Mouse (Mus musculus) neural tube, embryonic 15.5 days (tissue): Measurements from ENCODE around the gene Ctsg. TPM values are rescaled to one million over a fixed set of nuclear protein-coding genes. Genes with fewer than 3 reads are reported as not detected.
"Not testable (repeated sequence)": the region's sequence is repeated elsewhere in the genome, so short reads cannot be mapped to it uniquely, and the experiment has no call there.

Experiments
- ATAC-seq: fragments of 200-750 bp; cut with Nextera tagmentation; 2 replicates; pipeline ENCODE4 v1.8.0; 2017; ENCODE audit warnings: mild to moderate bottlenecking, moderate TSS enrichment, moderate library complexity; ENCODE audit not compliant: low FRiP score
- H3K27ac ChIP-seq: fragments of 300-500 bp; sonication (generic); replicated peaks from 2 replicates; pipeline ENCODE4 v1.5.1; 2015; ENCODE audit warnings: mild to moderate bottlenecking, inconsistent platforms
- H3K27me3 ChIP-seq: fragments of 300-500 bp; sonication (generic); replicated peaks from 2 replicates; pipeline ENCODE4 v1.6.1; 2015; ENCODE audit warnings: inconsistent platforms
- H3K36me3 ChIP-seq: fragments of 300-500 bp; sonication (generic); 2 replicates; pipeline ENCODE4 v1.6.1; 2015; ENCODE audit warnings: inconsistent platforms
- H3K4me1 ChIP-seq: fragments of 300-500 bp; sonication (generic); 2 replicates; pipeline ENCODE4 v1.6.1; 2015; ENCODE audit warnings: inconsistent platforms
- H3K4me2 ChIP-seq: fragments of 300-500 bp; sonication (generic); 2 replicates; pipeline ENCODE4 v1.6.1; 2015; ENCODE audit warnings: inconsistent platforms, mild to moderate bottlenecking, moderate library complexity
- H3K4me3 ChIP-seq: fragments of 300-500 bp; sonication (generic); replicated peaks from 2 replicates; pipeline ENCODE4 v1.5.1; 2015; ENCODE audit warnings: mild to moderate bottlenecking, inconsistent platforms
- H3K9ac ChIP-seq: fragments of 300-500 bp; sonication (generic); replicated peaks from 2 replicates; pipeline ENCODE4 v1.6.1; 2015; ENCODE audit warnings: mild to moderate bottlenecking, inconsistent platforms
- H3K9me3 ChIP-seq: fragments of 300-500 bp; sonication (generic); replicated peaks from 2 replicates; pipeline ENCODE4 v1.6.1; 2016; ENCODE audit warnings: inconsistent platforms
- WGBS: fragments of 180-500 bp; shearing (Covaris S2); methylation state at CpG from one replicate; pipeline ENCODE4 v1.1.7; 2015; ENCODE audit warnings: mixed read lengths; 5-methylcytosine and 5-hydroxymethylcytosine counted together
- microRNA-seq: library from miRNA; unstranded; fragments of <30 nt; microRNA quantifications from one replicate; pipeline ENCODE4, GENCODE M21; 2017
- polyA plus RNA-seq: library from polyadenylated mRNA; unstranded; fragments of >200 nt; fragmentation: Nextera tagmentation; extraction: Ambion mirVana; gene quantifications from 2 replicates; pipeline ENCODE4 v1.2.1, GENCODE M21; 2015

The Ctsg gene
- polyA plus RNA-seq, 1 experiment from 2014 or later, result not detected

GRCm38 (mm10) chr14:56093353-56093752 lies 9.0 kb downstream of the Ctsg start:
- Histone ChIP-seq H3K9me3 (no peaks in the 10 kb centered on the region), H3K4me2 (no peak overlapping the region), H3K36me3 (no peaks in the 10 kb centered on the region), H3K9ac (no peak overlapping the region), H3K4me3 (no peak overlapping the region), H3K27me3 (no peaks in the 10 kb centered on the region), H3K4me1 (no peaks in the 10 kb centered on the region), H3K27ac (no peak overlapping the region)
- no peak for ATAC-seq
- 83% methylated on average over 2 of the region's 2 CpGs for WGBS

- no peak for ATAC-seq
- 82% methylated on average over 3 of the region's 3 CpGs for WGBS
- no peak overlapping the region for H3K9ac ChIP-seq
Observed at GRCm38 (mm10) chr14:56086711-56087110, 15.7 kb downstream of the Ctsg start.

GRCm38 (mm10) chr14:56085167-56085566 lies 17.2 kb downstream of the Ctsg start, which contains the start of gene Mcpt8:
Gene Mcpt8 (minus strand): TSS chr14:56085273.
- 98% methylated on average over 2 of the region's 2 CpGs for WGBS
- no peaks in the 10 kb centered on the region for H3K36me3 ChIP-seq
- ATAC-seq, result no peak

More at GRCm38 (mm10) chr14:56086711-56087110, 15.7 kb downstream of the Ctsg start:
- H3K27ac ChIP-seq, result no peak overlapping the region
- no peaks in the 10 kb centered on the region for H3K4me1 ChIP-seq
- H3K4me2 ChIP-seq, result no peak overlapping the region
- H3K36me3 ChIP-seq, result no peaks in the 10 kb centered on the region
- H3K4me3 ChIP-seq, result no peak overlapping the region
- H3K27me3 ChIP-seq, result no peaks in the 10 kb centered on the region
- H3K9me3 ChIP-seq, result no peaks in the 10 kb centered on the region

GRCm38 (mm10) chr14:56082016-56082415 lies 20.4 kb downstream of the Ctsg start:
- no peaks in the 10 kb centered on the region for H3K36me3 ChIP-seq
- no peak for ATAC-seq
- H3K27ac ChIP-seq, result no peak overlapping the region
- no peak overlapping the region for H3K4me2 ChIP-seq
- H3K4me3 ChIP-seq, result no peak overlapping the region
- no peaks in the 10 kb centered on the region for H3K4me1 ChIP-seq
- H3K27me3 ChIP-seq, result no peaks in the 10 kb centered on the region
- 82% methylated on average over 4 of the region's 4 CpGs for WGBS
- no peak overlapping the region for H3K9ac ChIP-seq
- no peaks in the 10 kb centered on the region for H3K9me3 ChIP-seq

More at GRCm38 (mm10) chr14:56085167-56085566, 17.2 kb downstream of the Ctsg start, which contains the start of gene Mcpt8:
- no peaks in the 10 kb centered on the region for H3K27me3 ChIP-seq
- H3K4me2 ChIP-seq, result no peak within 1 kb of the TSS
- no peak within 1 kb of the TSS for H3K4me3 ChIP-seq
- no peaks in the 10 kb centered on the region for H3K9me3 ChIP-seq
- H3K4me1 ChIP-seq, result no peaks in the 10 kb centered on the region
- no peak within 1 kb of the TSS for H3K27ac ChIP-seq
- H3K9ac ChIP-seq, result no peak within 1 kb of the TSS

- not testable (repeated sequence) for H3K9ac ChIP-seq, H3K27me3 ChIP-seq
- 85% methylated on average over 3 of the region's 3 CpGs for WGBS
Observed at GRCm38 (mm10) chr14:56062213-56062612, 40.2 kb downstream of the Ctsg start, which contains the start of gene Mcpt4. Gene Mcpt4 (minus strand): TSS chr14:56062313.

GRCm38 (mm10) chr14:56057722-56058121 lies 44.7 kb downstream of the Ctsg start:
- Histone ChIP-seq H3K4me3 (no peak overlapping the region), H3K27ac (no peak overlapping the region), H3K4me2 (no peak overlapping the region), H3K27me3 (no peaks in the 10 kb centered on the region), H3K9ac (no peak overlapping the region), H3K9me3 (no peaks in the 10 kb centered on the region), H3K36me3 (no peaks in the 10 kb centered on the region), H3K4me1 (no peaks in the 10 kb centered on the region)
- no peak for ATAC-seq
- WGBS, result 89% methylated on average over 4 of the region's 4 CpGs

More at GRCm38 (mm10) chr14:56062213-56062612, 40.2 kb downstream of the Ctsg start, which contains the start of gene Mcpt4:
- H3K4me1 ChIP-seq, H3K27ac ChIP-seq, H3K36me3 ChIP-seq, ATAC-seq, H3K9me3 ChIP-seq, H3K4me3 ChIP-seq, H3K4me2 ChIP-seq: not testable (repeated sequence)

- Histone ChIP-seq H3K27me3 (no peaks in the 10 kb centered on the region), H3K9me3 (no peaks in the 10 kb centered on the region), H3K4me2 (no peak overlapping the region), H3K4me3 (no peak overlapping the region), H3K9ac (no peak overlapping the region), H3K36me3 (no peaks in the 10 kb centered on the region), H3K27ac (no peak overlapping the region), H3K4me1 (no peaks in the 10 kb centered on the region)
- ATAC-seq, result no peak
- WGBS, result 91% methylated on average over 3 of the region's 3 CpGs
Observed at GRCm38 (mm10) chr14:56055408-56055807, 47.0 kb downstream of the Ctsg start.

Small RNA genes within 50 kb of the gene (microRNA-seq; reads per million reads assigned to microRNA genes)
- not detected for gene Mir6949

Other genes starting within 250 kb of the Ctsg start
- 9.5 and 10.8 TPM in 2 replicates for gene Nynrin, start 248.6 kb downstream of the Ctsg start, polyA plus RNA-seq
- 0.45 and 0.58 TPM in 2 replicates for gene Cbln3, start 218.2 kb downstream of the Ctsg start, polyA plus RNA-seq
- 11.0 and 11.9 TPM in 2 replicates for gene Khnyn, start 217.6 kb downstream of the Ctsg start, polyA plus RNA-seq
- 148 and 166 TPM in 2 replicates for gene Sdr39u1, start 202.3 kb downstream of the Ctsg start, polyA plus RNA-seq
- gene Cma1, start 157.9 kb downstream of the Ctsg start, polyA plus RNA-seq, result 1.7 and 3.5 TPM in 2 replicates
- not detected in 2 replicates for gene Cma2, start 151.6 kb downstream of the Ctsg start, polyA plus RNA-seq
- gene Mcpt1, start 84.6 kb downstream of the Ctsg start, polyA plus RNA-seq, result not detected in 2 replicates
- gene Mcpt9, start 72.1 kb downstream of the Ctsg start, polyA plus RNA-seq, result not detected in 2 replicates
- not detected in 2 replicates for gene Mcpt2, start 60.5 kb downstream of the Ctsg start, polyA plus RNA-seq
- 0.18 TPM in 1 of 2 replicates, not detected in the other for gene Mcpt4, start 40.3 kb downstream of the Ctsg start, polyA plus RNA-seq
- gene Mcpt8, start 17.3 kb downstream of the Ctsg start, polyA plus RNA-seq, result 0.37 and 0.47 TPM in 2 replicates
- gene Gzme, start 18.1 kb upstream of the Ctsg start, polyA plus RNA-seq, result not detected in 2 replicates
- not detected in 2 replicates for gene Gzmd, start 30.0 kb upstream of the Ctsg start, polyA plus RNA-seq
- gene Gzmg, start 57.0 kb upstream of the Ctsg start, polyA plus RNA-seq, result not detected in 2 replicates
- gene Gzmn, start 72.0 kb upstream of the Ctsg start, polyA plus RNA-seq, result not detected in 2 replicates
- gene Gzmf, start 108.8 kb upstream of the Ctsg start, polyA plus RNA-seq, result not detected in 2 replicates
- 0.20 TPM in 1 of 2 replicates, not detected in the other for gene Gzmc, start 132.1 kb upstream of the Ctsg start, polyA plus RNA-seq
- 1.7 TPM in 1 of 2 replicates, not detected in the other for gene Gzmb, start 159.7 kb upstream of the Ctsg start, polyA plus RNA-seq